Mouse (Mus musculus) neural tube, embryonic 14.5 days (tissue): ENCODE results near the gene Smyd3. TPM values are rescaled to one million over a fixed set of nuclear protein-coding genes. Genes with fewer than 3 reads are reported as not detected.

Source experiments
- ATAC-seq: fragments of 200-750 bp; cut with Nextera tagmentation; 2 replicates; pipeline ENCODE4 v1.8.0; 2017; ENCODE audit warnings: low read depth, mild to moderate bottlenecking, moderate TSS enrichment, moderate library complexity
- H3K27ac ChIP-seq: fragments of 300-500 bp; sonication (generic); 2 replicates; pipeline ENCODE4 v1.5.1; 2014; ENCODE audit warnings: low read depth, mild to moderate bottlenecking, control low read depth, low read length, moderate library complexity, mixed read lengths
- H3K27me3 ChIP-seq: fragments of 300-500 bp; sonication (generic); 2 replicates; pipeline ENCODE4 v1.6.1; 2014; ENCODE audit warnings: low read length; ENCODE audit not compliant: control insufficient read depth, insufficient read depth
- H3K36me3 ChIP-seq: fragments of 300-500 bp; sonication (generic); 2 replicates; pipeline ENCODE4 v1.6.1; 2014; ENCODE audit warnings: low read length, mixed read lengths; ENCODE audit not compliant: control insufficient read depth, insufficient read depth
- H3K4me1 ChIP-seq: fragments of 300-500 bp; sonication (generic); 2 replicates; pipeline ENCODE4 v1.6.1; 2014; ENCODE audit warnings: low read length; ENCODE audit not compliant: control insufficient read depth, insufficient read depth
- H3K4me2 ChIP-seq: fragments of 300-500 bp; sonication (generic); 2 replicates; pipeline ENCODE4 v1.6.1; 2014; ENCODE audit warnings: mild to moderate bottlenecking, low read depth, low read length, control low read depth
- H3K4me3 ChIP-seq: fragments of 300-500 bp; sonication (generic); 2 replicates; pipeline ENCODE4 v1.5.1; 2014; ENCODE audit warnings: low read depth, low read length, control low read depth, mixed read lengths
- H3K9ac ChIP-seq: fragments of 300-500 bp; sonication (generic); replicated peaks from 2 replicates; pipeline ENCODE4 v1.6.1; 2014; ENCODE audit warnings: low read depth, mild to moderate bottlenecking, control low read depth, low read length, mixed read lengths
- H3K9me3 ChIP-seq: fragments of 300-500 bp; sonication (generic); 2 replicates; pipeline ENCODE4 v1.6.1; 2016; ENCODE audit warnings: low read length; ENCODE audit not compliant: control insufficient read depth
- WGBS: fragments of 180-500 bp; shearing (Covaris S2); extraction: QIAGEN DNeasy Blood & Tissue Kit; methylation state at CpG from one replicate; pipeline ENCODE4 v1.1.7; 2014; 5-methylcytosine and 5-hydroxymethylcytosine counted together
- polyA plus RNA-seq: library from polyadenylated mRNA; unstranded; fragments of >200 nt; fragmentation: Nextera tagmentation; extraction: Ambion mirVana; gene quantifications from 2 replicates; pipeline ENCODE4 v1.2.1, GENCODE M21; 2014

The Smyd3 gene
- polyA plus RNA-seq, 1 experiment from 2014 or later, result 25.6 TPM

GRCm38 (mm10) chr1:179506530-179507315 is 11.1 kb downstream of the Smyd3 start:
- WGBS, result 68% methylated on average over 9 of the region's 9 CpGs
- H3K9me3 ChIP-seq, result no peaks in the 10 kb centered on the region
- no peak for ATAC-seq
- no peaks in the 10 kb centered on the region for H3K36me3 ChIP-seq
- H3K9ac ChIP-seq, result no peak overlapping the region
- no peak overlapping the region for H3K4me2 ChIP-seq
- H3K4me3 ChIP-seq, result no peak overlapping the region
- H3K27me3 ChIP-seq, result no peaks in the 10 kb centered on the region
- H3K4me1 ChIP-seq, result no peaks in the 10 kb centered on the region
- no peak overlapping the region for H3K27ac ChIP-seq

GRCm38 (mm10) chr1:179502565-179502964 is 15.3 kb downstream of the Smyd3 start:
- Histone ChIP-seq H3K27ac (no peak overlapping the region), H3K36me3 (no peaks in the 10 kb centered on the region), H3K9ac (no peak overlapping the region), H3K27me3 (no peaks in the 10 kb centered on the region), H3K4me1 (no peaks in the 10 kb centered on the region), H3K4me3 (no peak overlapping the region), H3K9me3 (no peaks in the 10 kb centered on the region), H3K4me2 (no peak overlapping the region)
- 20% methylated on average over 3 of the region's 3 CpGs for WGBS
- no peak for ATAC-seq

GRCm38 (mm10) chr1:179499257-179499656 is 18.6 kb downstream of the Smyd3 start:
- Histone ChIP-seq H3K36me3 (no peaks in the 10 kb centered on the region), H3K4me3 (no peak overlapping the region), H3K9ac (no peak overlapping the region), H3K4me1 (no peaks in the 10 kb centered on the region), H3K27ac (no peak overlapping the region), H3K4me2 (no peak overlapping the region), H3K9me3 (no peaks in the 10 kb centered on the region), H3K27me3 (no peaks in the 10 kb centered on the region)
- no peak for ATAC-seq
- WGBS, result 85% methylated on average over 3 of the region's 3 CpGs

GRCm38 (mm10) chr1:179492908-179493307 is 24.9 kb downstream of the Smyd3 start:
- Histone ChIP-seq H3K4me2 (no peak overlapping the region), H3K27me3 (no peaks in the 10 kb centered on the region), H3K36me3 (no peaks in the 10 kb centered on the region), H3K4me3 (no peak overlapping the region), H3K9ac (no peak overlapping the region), H3K27ac (no peak overlapping the region), H3K4me1 (peaks cover 7% of the 10 kb centered on the region; the same call in 1 of the 2 replicates), H3K9me3 (no peaks in the 10 kb centered on the region)
- no peak for ATAC-seq
- WGBS, result 89% methylated on average over 5 of the region's 5 CpGs

- H3K36me3 ChIP-seq, result no peaks in the 10 kb centered on the region
- no peak overlapping the region for H3K4me2 ChIP-seq
- no peak for ATAC-seq
- 83% methylated on average over 5 of the region's 5 CpGs for WGBS
- H3K4me3 ChIP-seq, result no peak overlapping the region
- H3K27me3 ChIP-seq, result no peaks in the 10 kb centered on the region
- H3K9ac ChIP-seq, result no peak overlapping the region
- H3K9me3 ChIP-seq, result no peaks in the 10 kb centered on the region
- peaks cover 7% of the 10 kb centered on the region; the same call in 1 of the 2 replicates for H3K4me1 ChIP-seq
- H3K27ac ChIP-seq, result no peak overlapping the region
These were observed 29.3 kb downstream of the Smyd3 start for GRCm38 (mm10) chr1:179488520-179488919.

GRCm38 (mm10) chr1:179487990-179488389 is 29.9 kb downstream of the Smyd3 start:
- WGBS, result 37% methylated on average over 5 of the region's 5 CpGs
- no peaks in the 10 kb centered on the region for H3K36me3 ChIP-seq
- peaks cover 7% of the 10 kb centered on the region; the same call in 1 of the 2 replicates for H3K4me1 ChIP-seq
- ATAC-seq, result no peak; the same call in 1 of the 2 replicates
- no peaks in the 10 kb centered on the region for H3K27me3 ChIP-seq
- no peaks in the 10 kb centered on the region for H3K9me3 ChIP-seq
- no peak overlapping the region; the same call in 1 of the 2 replicates for H3K4me2 ChIP-seq
- no peak overlapping the region for H3K4me3 ChIP-seq
- no peak overlapping the region for H3K9ac ChIP-seq
- H3K27ac ChIP-seq, result no peak overlapping the region

GRCm38 (mm10) chr1:179487238-179487637 is 30.6 kb downstream of the Smyd3 start:
- ATAC-seq, result no peak
- 85% methylated on average over 2 of the region's 2 CpGs for WGBS
- H3K9ac ChIP-seq, result no peak overlapping the region

GRCm38 (mm10) chr1:179485784-179486540 is 31.9 kb downstream of the Smyd3 start:
- H3K27me3 ChIP-seq, result no peaks in the 10 kb centered on the region
- WGBS, result 31% methylated on average over 3 of the region's 3 CpGs

More at GRCm38 (mm10) chr1:179487238-179487637, 30.6 kb downstream of the Smyd3 start:
- Histone ChIP-seq H3K4me1 (peaks cover 7% of the 10 kb centered on the region; the same call in 1 of the 2 replicates), H3K9me3 (no peaks in the 10 kb centered on the region), H3K36me3 (no peaks in the 10 kb centered on the region), H3K4me3 (no peak overlapping the region), H3K4me2 (no peak overlapping the region), H3K27me3 (no peaks in the 10 kb centered on the region), H3K27ac (no peak overlapping the region)

GRCm38 (mm10) chr1:179480862-179481261 is 37.0 kb downstream of the Smyd3 start:
- no peaks in the 10 kb centered on the region for H3K36me3 ChIP-seq
- peak; percentile 55; the same call in 1 of the 2 replicates for ATAC-seq
- H3K4me1 ChIP-seq, result peaks cover 8% of the 10 kb centered on the region
- no peaks in the 10 kb centered on the region for H3K27me3 ChIP-seq
- H3K4me2 ChIP-seq, result no peak overlapping the region
- H3K4me3 ChIP-seq, result no peak overlapping the region
- no peak overlapping the region for H3K27ac ChIP-seq
- 23% methylated on average over 4 of the region's 4 CpGs for WGBS
- no peaks in the 10 kb centered on the region for H3K9me3 ChIP-seq
- no peak overlapping the region for H3K9ac ChIP-seq

More at GRCm38 (mm10) chr1:179485784-179486540, 31.9 kb downstream of the Smyd3 start:
- no peak overlapping the region for H3K4me3 ChIP-seq
- no peak overlapping the region for H3K9ac ChIP-seq
- no peaks in the 10 kb centered on the region for H3K36me3 ChIP-seq
- H3K9me3 ChIP-seq, result no peaks in the 10 kb centered on the region
- no peak overlapping the region for H3K4me2 ChIP-seq
- no peak for ATAC-seq
- H3K27ac ChIP-seq, result no peak overlapping the region
- H3K4me1 ChIP-seq, result peaks cover 7% of the 10 kb centered on the region; the same call in 1 of the 2 replicates
